12 mouse cellular contexts compared by ENCODE assay signal in genomic region chr17:30752370-30752818, GRCm38 (mm10).
A peak's percentile ranks its signal among the peaks of the same experiment; 100 is the strongest.
DNase-seq lines count a peak whose midpoint lies in the region; ATAC-seq and TF ChIP-seq lines count a peak whose summit lies in the region.
"Had no signal": no experiment of that assay in that cellular context is flagged by ENCODE, and none has a peak within 500 bp of the region (broad histone marks: within the 10 kb centered on the region; RNA-seq: fewer than 3 reads in every experiment).

No protein-coding gene starts in this region.

- no peaks in the 10 kb centered on the region for H3K79me2 ChIP-seq in heart, adult 2 months (replicated peaks; ENCODE audit: control insufficient read depth, insufficient read depth, low read length)

- no peak for ATAC-seq in hindbrain, postnatal 0 days
- ATAC-seq in hindbrain, embryonic 11.5 days (ENCODE audit: low FRiP score), result no peak

- H3K9me3 ChIP-seq in hindbrain, postnatal 0 days (ENCODE audit: low read length), result no peaks in the 10 kb centered on the region
- H3K9me3 ChIP-seq in hindbrain, embryonic 11.5 days (ENCODE audit: control insufficient read depth, low read length), result no peaks in the 10 kb centered on the region
- H3K9me3 ChIP-seq: embryonic facial prominence, embryonic 12.5 days; heart, embryonic 10.5 days had no signal

- peak; percentile 78 for DNase-seq in hindbrain, postnatal 0 days (ENCODE audit: low spot score)
- no peak for DNase-seq in hindbrain, embryonic 11.5 days (ENCODE audit: low spot score)
- DNase-seq in cerebellum, postnatal 25 days, result peak; percentile 54 to 72
- DNase-seq in layer of hippocampus, postnatal 36 days, result peak; percentile 62 to 74
- peak; percentile 49 to 62 for DNase-seq in right cerebral cortex, adult 2 months (ENCODE audit: low spot score in 2 of 2)
- no peak for DNase-seq in heart, adult 2 months
- DNase-seq in thymus, postnatal 25 days, result no peak
- no peak for DNase-seq in heart, adult 9 months (ENCODE audit: low spot score in 2 of 2)
- DNase-seq: kidney, adult 18-20 months had no signal

- no peaks in the 10 kb centered on the region for H3K27me3 ChIP-seq in hindbrain, postnatal 0 days (ENCODE audit: insufficient read depth, low read length)
- no peaks in the 10 kb centered on the region for H3K27me3 ChIP-seq in hindbrain, embryonic 11.5 days (ENCODE audit: control insufficient read depth, insufficient read depth, low read length)
- H3K27me3 ChIP-seq in heart, adult 2 months (ENCODE audit: control insufficient read depth, insufficient read depth, low read length), result no peaks in the 10 kb centered on the region
- H3K27me3 ChIP-seq: embryonic facial prominence, embryonic 12.5 days had no signal

- H3K27ac ChIP-seq in hindbrain, postnatal 0 days, result no peak overlapping the region
- no peak overlapping the region for H3K27ac ChIP-seq in hindbrain, embryonic 11.5 days (ENCODE audit: low read depth, low read length)
- no peak overlapping the region for H3K27ac ChIP-seq in heart, adult 2 months
- H3K27ac ChIP-seq: embryonic facial prominence, embryonic 12.5 days; heart, embryonic 10.5 days; macrophage had no signal

- WGBS in hindbrain, postnatal 0 days, result 49% methylated on average over 12 of the region's 12 CpGs
- WGBS in hindbrain, embryonic 11.5 days, result 90% methylated on average over 12 of the region's 12 CpGs
- WGBS in heart, adult 2 months, result 58% methylated on average over 12 of the region's 12 CpGs

- H3K4me2 ChIP-seq in hindbrain, postnatal 0 days (ENCODE audit: low read depth, low read length), result no peak overlapping the region
- H3K4me2 ChIP-seq in hindbrain, embryonic 11.5 days (replicated peaks; ENCODE audit: low read depth, low read length), result no peak overlapping the region
- H3K4me2 ChIP-seq: embryonic facial prominence, embryonic 12.5 days had no signal

- no peaks in the 10 kb centered on the region for H3K36me3 ChIP-seq in hindbrain, postnatal 0 days (ENCODE audit: insufficient read depth, low read length)
- no peaks in the 10 kb centered on the region for H3K36me3 ChIP-seq in hindbrain, embryonic 11.5 days (ENCODE audit: control insufficient read depth, insufficient read depth, low read length)
- no peaks in the 10 kb centered on the region for H3K36me3 ChIP-seq in heart, adult 2 months (ENCODE audit: control insufficient read depth, insufficient read depth, low read length)
- H3K36me3 ChIP-seq: embryonic facial prominence, embryonic 12.5 days had no signal

- no peak overlapping the region for H3K9ac ChIP-seq in hindbrain, postnatal 0 days (replicated peaks; ENCODE audit: low read length)
- H3K9ac ChIP-seq in hindbrain, embryonic 11.5 days (ENCODE audit: low read depth, low read length), result no peak overlapping the region
- H3K9ac ChIP-seq in heart, adult 2 months (ENCODE audit: low read depth, low read length), result no peak overlapping the region
- H3K9ac ChIP-seq: embryonic facial prominence, embryonic 12.5 days had no signal

- H3K4me1 ChIP-seq in hindbrain, postnatal 0 days (ENCODE audit: insufficient read depth, low read length), result no peaks in the 10 kb centered on the region
- H3K4me1 ChIP-seq in hindbrain, embryonic 11.5 days (replicated peaks; ENCODE audit: control insufficient read depth, insufficient read depth, low read length), result no peaks in the 10 kb centered on the region
- H3K4me1 ChIP-seq in heart, adult 2 months (ENCODE audit: control insufficient read depth, insufficient read depth, low read length), result no peaks in the 10 kb centered on the region
- H3K4me1 ChIP-seq: embryonic facial prominence, embryonic 12.5 days; heart, embryonic 10.5 days had no signal

- intact Hi-C loops in heart, adult 2 months (cut with DNase I), result no loop called here

- TF ChIP-seq POLR2A in heart, adult 2 months (IDR thresholded peaks at IDR 0.05; ENCODE audit: insufficient read depth, low read depth, low read length), result no peak

- no peak overlapping the region for H3K4me3 ChIP-seq in hindbrain, postnatal 0 days (ENCODE audit: low read length)
- no peak overlapping the region for H3K4me3 ChIP-seq in hindbrain, embryonic 11.5 days (ENCODE audit: low read depth, low read length)
- no peak overlapping the region for H3K4me3 ChIP-seq in heart, adult 2 months
- H3K4me3 ChIP-seq: embryonic facial prominence, embryonic 12.5 days; heart, embryonic 10.5 days had no signal

- no peak for TF ChIP-seq EP300 in heart, adult 2 months (IDR thresholded peaks at IDR 0.05; ENCODE audit: insufficient read depth, low read depth, low read length)

- TF ChIP-seq CTCF in hindbrain, postnatal 0 days (IDR thresholded peaks at IDR 0.05; ENCODE audit: low read depth), result no peak
- no peak for TF ChIP-seq CTCF in heart, adult 2 months (IDR thresholded peaks at IDR 0.05)

Comparison
In these comparisons a context has a peak if more than half of its experiments do, and no peak if none do; other contexts are left out.
1. DNase-seq: peak in hindbrain, postnatal 0 days (single experiment), cerebellum, postnatal 25 days (2 of 2), layer of hippocampus, postnatal 36 days (2 of 2) and right cerebral cortex, adult 2 months (2 of 2); none in hindbrain, embryonic 11.5 days (single experiment), heart, adult 2 months (0 of 2), thymus, postnatal 25 days (single experiment) and heart, adult 9 months (0 of 2).